In the genomic region with DNA sequence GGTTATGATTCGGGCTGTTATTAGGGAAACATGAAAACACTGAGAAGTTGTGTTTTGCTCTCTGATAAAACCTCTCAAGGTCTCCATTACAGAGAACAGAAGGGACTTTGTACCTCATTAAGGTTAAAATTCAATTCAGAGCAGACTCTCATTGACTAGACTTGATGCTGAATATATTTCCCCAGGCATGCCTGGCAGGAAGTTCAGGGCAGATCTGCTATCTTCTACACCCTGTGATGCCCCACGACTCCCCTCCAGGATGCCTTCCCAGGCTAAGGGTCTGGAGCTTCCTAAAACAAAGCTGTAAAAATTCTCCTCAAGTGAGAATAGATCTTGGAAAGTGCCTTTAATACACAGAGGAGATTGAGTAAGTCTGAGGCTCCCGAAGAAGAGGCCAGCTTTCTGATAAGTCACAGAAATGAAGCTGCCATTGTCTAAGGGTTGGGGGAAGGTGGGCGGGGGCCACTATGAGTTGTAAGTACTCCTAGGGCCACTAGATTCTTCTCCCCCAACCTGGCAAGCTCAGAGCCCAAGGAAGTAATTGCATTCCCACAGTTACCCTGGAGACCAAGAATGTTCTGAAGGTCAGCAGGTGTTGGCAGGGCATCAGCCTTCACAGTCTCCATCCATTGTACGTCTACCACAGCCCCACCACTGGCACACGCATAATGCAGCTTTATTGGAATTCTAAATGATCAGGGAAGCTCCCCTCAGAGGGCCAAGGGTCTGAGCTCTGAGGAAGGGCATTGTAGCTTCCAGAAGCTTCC, we compare ENCODE assay signal across 26 mouse cellular contexts.
DNase-seq lines count a peak whose midpoint lies in the region; ATAC-seq and TF ChIP-seq lines count a peak whose summit lies in the region.
"Had no signal": no experiment of that assay in that cellular context is flagged by ENCODE, and none has a peak within 500 bp of the region (broad histone marks: within the 10 kb centered on the region; RNA-seq: fewer than 3 reads in every experiment).

No protein-coding gene starts in this region.

- peaks cover 11% of the 10 kb centered on the region; the same call in 1 of the 2 replicates for H3K4me1 ChIP-seq in intestine, embryonic 16.5 days (ENCODE audit: control insufficient read depth, insufficient read depth, low read length)
- H3K4me1 ChIP-seq in lung, postnatal 0 days (ENCODE audit: insufficient read depth, low read depth, low read length) = no peaks in the 10 kb centered on the region
- no peaks in the 10 kb centered on the region; the same call in 1 of the 2 replicates for H3K4me1 ChIP-seq in forebrain, embryonic 16.5 days (replicated peaks; ENCODE audit: control insufficient read depth, insufficient read depth, low read length)
- H3K4me1 ChIP-seq: embryonic facial prominence, embryonic 15.5 days; forebrain, embryonic 12.5 days had no signal

- H3K4me2 ChIP-seq in intestine, embryonic 16.5 days (ENCODE audit: low read depth, low read length) = 0 out of 2 replicates have a peak overlapping the region, but pooled peaks have one; percentile 20
- no peak overlapping the region for H3K4me2 ChIP-seq in lung, postnatal 0 days (replicated peaks; ENCODE audit: low read depth, low read length)
- no peak overlapping the region for H3K4me2 ChIP-seq in forebrain, embryonic 16.5 days (ENCODE audit: low read length)
- H3K4me2 ChIP-seq: embryonic facial prominence, embryonic 15.5 days; forebrain, embryonic 12.5 days; heart, embryonic 12.5 days; hindbrain, embryonic 14.5 days; lung, embryonic 14.5 days; neural tube, embryonic 12.5 days had no signal

- H3K4me3 ChIP-seq in intestine, embryonic 16.5 days (ENCODE audit: low read length) = no peak overlapping the region
- H3K4me3 ChIP-seq in lung, postnatal 0 days (ENCODE audit: low read depth, low read length) = no peak overlapping the region
- no peak overlapping the region for H3K4me3 ChIP-seq in forebrain, embryonic 16.5 days (replicated peaks; ENCODE audit: low read length)
- H3K4me3 ChIP-seq: embryonic facial prominence, embryonic 10.5 days; embryonic facial prominence, embryonic 15.5 days; forebrain, embryonic 12.5 days; heart, embryonic 12.5 days; midbrain, embryonic 10.5 days; myocyte; neural tube, embryonic 12.5 days had no signal

- H3K27me3 ChIP-seq in intestine, embryonic 16.5 days (replicated peaks; ENCODE audit: control insufficient read depth, insufficient read depth, low read length) = no peaks in the 10 kb centered on the region
- no peaks in the 10 kb centered on the region for H3K27me3 ChIP-seq in lung, postnatal 0 days (replicated peaks; ENCODE audit: insufficient read depth, low read length)
- no peaks in the 10 kb centered on the region for H3K27me3 ChIP-seq in forebrain, embryonic 16.5 days (replicated peaks; ENCODE audit: control insufficient read depth, insufficient read depth, low read length)
- H3K27me3 ChIP-seq: embryonic facial prominence, embryonic 15.5 days; forebrain, embryonic 12.5 days; heart, embryonic 12.5 days; neural tube, embryonic 12.5 days had no signal

- H3K9me3 ChIP-seq in intestine, embryonic 16.5 days (ENCODE audit: control insufficient read depth, low read length) = no peaks in the 10 kb centered on the region
- no peaks in the 10 kb centered on the region for H3K9me3 ChIP-seq in lung, postnatal 0 days (ENCODE audit: low read length)
- no peaks in the 10 kb centered on the region for H3K9me3 ChIP-seq in forebrain, embryonic 16.5 days (ENCODE audit: control insufficient read depth, low read length)
- H3K9me3 ChIP-seq: embryonic facial prominence, embryonic 10.5 days; embryonic facial prominence, embryonic 15.5 days; forebrain, embryonic 12.5 days; heart, embryonic 12.5 days; midbrain, embryonic 10.5 days; neural tube, embryonic 12.5 days had no signal

- WGBS in intestine, embryonic 16.5 days = 55% methylated on average over 6 of the region's 6 CpGs
- 59% methylated on average over 6 of the region's 6 CpGs for WGBS in lung, postnatal 0 days
- WGBS in forebrain, embryonic 16.5 days = 58% methylated on average over 6 of the region's 6 CpGs

- peak overlapping the region; percentile 83 for H3K27ac ChIP-seq in intestine, embryonic 16.5 days (ENCODE audit: low read length)
- H3K27ac ChIP-seq in lung, postnatal 0 days (ENCODE audit: low read length) = no peak overlapping the region
- H3K27ac ChIP-seq in forebrain, embryonic 16.5 days (ENCODE audit: low read length) = no peak overlapping the region
- H3K27ac ChIP-seq: embryonic facial prominence, embryonic 10.5 days; embryonic facial prominence, embryonic 15.5 days; forebrain, embryonic 12.5 days; hindbrain, embryonic 14.5 days; liver, embryonic 14.5 days; midbrain, embryonic 10.5 days; neural tube, embryonic 12.5 days had no signal

- no peak for TF ChIP-seq EP300 in lung, postnatal 0 days (IDR thresholded peaks at IDR 0.05)

- TF ChIP-seq CTCF in lung, postnatal 0 days (IDR thresholded peaks at IDR 0.05) = no peak

- H3K36me3 ChIP-seq in intestine, embryonic 16.5 days (ENCODE audit: control insufficient read depth, insufficient read depth, low read length) = no peaks in the 10 kb centered on the region
- no peaks in the 10 kb centered on the region for H3K36me3 ChIP-seq in lung, postnatal 0 days (ENCODE audit: insufficient read depth, low read length)
- no peaks in the 10 kb centered on the region for H3K36me3 ChIP-seq in forebrain, embryonic 16.5 days (ENCODE audit: control insufficient read depth, insufficient read depth)
- H3K36me3 ChIP-seq: embryonic facial prominence, embryonic 10.5 days; embryonic facial prominence, embryonic 15.5 days; forebrain, embryonic 12.5 days; heart, embryonic 12.5 days; midbrain, embryonic 10.5 days; neural tube, embryonic 12.5 days had no signal

- ATAC-seq in intestine, embryonic 16.5 days = peak; percentile 69
- no peak for ATAC-seq in lung, postnatal 0 days
- no peak for ATAC-seq in forebrain, embryonic 16.5 days

- H3K9ac ChIP-seq in intestine, embryonic 16.5 days (ENCODE audit: low read depth, low read length) = no peak overlapping the region
- H3K9ac ChIP-seq in lung, postnatal 0 days (replicated peaks; ENCODE audit: low read depth) = no peak overlapping the region
- no peak overlapping the region for H3K9ac ChIP-seq in forebrain, embryonic 16.5 days (replicated peaks; ENCODE audit: low read depth, low read length)
- H3K9ac ChIP-seq: embryonic facial prominence, embryonic 15.5 days; forebrain, embryonic 12.5 days; heart, embryonic 12.5 days; hindbrain, embryonic 14.5 days; liver, embryonic 14.5 days; lung, embryonic 14.5 days; neural tube, embryonic 12.5 days had no signal

- peak; percentile 23 for DNase-seq in Muller cell, postnatal 12 days (ENCODE audit: inconsistent ontology term)
- peak; percentile 78 for DNase-seq in kidney, adult 9 months
- DNase-seq in kidney, postnatal 14 days = peak; percentile 68
- DNase-seq in right cerebral cortex, postnatal 25 days = no peak
- DNase-seq in thymus, postnatal 14 days = no peak
- DNase-seq in lung, postnatal 0 days (ENCODE audit: low spot score) = no peak
- DNase-seq: adrenal gland, postnatal 25 days; cerebellum, adult 11-12 months; cerebellum, postnatal 14 days; gastrocnemius, postnatal 25 days; heart, adult 11 months; layer of hippocampus, adult 9-11 months; liver; lung, embryonic 14.5 days; right cerebral cortex, adult 18-20 months had no signal

Comparison
In these comparisons a context has a peak if more than half of its experiments do, and no peak if none do; other contexts are left out.
1. DNase-seq: peak in Muller cell, postnatal 12 days (single experiment), kidney, adult 9 months (single experiment) and kidney, postnatal 14 days (single experiment); none in right cerebral cortex, postnatal 25 days (single experiment), thymus, postnatal 14 days (single experiment) and lung, postnatal 0 days (single experiment).